Mouse (Mus musculus) fibroblast of lung, adult 2 months (primary cell): ENCODE results near the gene Frem2.

Source experiments
- DNase-seq: peaks from one replicate; pipeline ENCODE4 v3.0.0-alpha.2; 2011; ENCODE audit warnings: low read depth

Gene Frem2

GRCm38 (mm10) chr3:53557388-53558214 lies 99.6 kb downstream of the Frem2 start:
- no peak for DNase-seq

DNA sequence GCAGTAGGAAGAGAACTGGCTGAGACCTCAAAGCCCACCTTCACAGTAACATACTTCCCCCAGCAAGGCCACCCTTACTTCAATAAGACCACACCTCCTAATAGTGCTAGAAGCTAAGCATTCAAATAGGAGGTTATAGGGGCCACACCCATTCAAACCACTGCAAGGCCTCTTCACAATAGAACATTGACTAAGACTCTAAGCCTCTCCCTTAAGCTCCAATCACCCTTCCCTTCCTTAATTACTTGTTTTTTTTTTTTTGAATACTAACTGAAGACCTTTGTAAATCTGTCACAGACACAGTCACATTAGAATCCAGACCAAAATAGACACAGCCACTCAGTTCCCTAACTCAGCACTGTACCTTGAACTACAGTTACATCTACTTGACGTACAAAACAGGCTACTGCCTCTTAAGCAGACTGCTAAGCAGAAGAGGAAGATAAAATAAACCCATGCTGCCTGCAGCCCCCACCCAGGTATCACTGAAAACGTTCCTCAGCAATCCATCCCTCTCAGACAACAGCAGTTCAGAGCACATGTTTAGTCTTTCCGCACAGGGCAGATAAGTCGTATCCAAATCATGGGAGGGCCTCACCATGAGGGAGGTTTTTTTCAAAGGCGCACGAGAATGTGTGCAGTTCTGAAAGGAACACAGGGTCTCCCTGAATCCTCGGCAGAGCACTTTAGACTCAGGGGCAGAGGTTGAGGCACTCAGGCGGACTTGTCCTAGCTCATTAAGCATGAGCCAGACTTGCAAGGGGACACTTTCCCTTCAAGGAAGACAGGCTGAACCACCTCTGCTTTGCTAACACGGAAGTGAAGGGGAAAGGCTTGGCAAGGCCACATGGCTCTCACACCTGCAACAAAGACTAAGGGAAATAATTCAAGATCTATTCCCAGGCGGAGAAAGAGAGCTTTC lies 101.9 kb downstream of the Frem2 start:
- no peak for DNase-seq

GRCm38 (mm10) chr3:53552691-53553090 lies 104.5 kb downstream of the Frem2 start:
- DNase-seq, result no peak

DNA sequence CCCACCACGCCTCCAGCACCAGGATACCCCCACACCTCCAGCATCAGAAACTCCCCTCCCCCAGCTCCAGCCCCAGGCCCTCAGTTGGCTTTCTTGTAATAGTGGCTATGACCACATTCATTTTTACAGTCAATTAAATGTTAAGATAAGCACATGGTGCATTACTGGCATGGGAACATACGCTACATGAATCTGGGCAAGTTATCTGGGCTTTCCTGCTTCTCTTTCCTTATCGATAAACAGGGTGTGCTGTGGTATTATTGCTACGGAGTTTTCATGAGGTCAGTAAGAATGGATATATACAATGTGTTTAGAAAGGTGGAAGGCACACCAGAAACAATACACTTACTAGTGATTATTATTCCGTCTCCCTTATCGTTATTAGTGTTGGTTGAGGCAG lies 125.1 kb downstream of the Frem2 start:
- no peak for DNase-seq

DNA sequence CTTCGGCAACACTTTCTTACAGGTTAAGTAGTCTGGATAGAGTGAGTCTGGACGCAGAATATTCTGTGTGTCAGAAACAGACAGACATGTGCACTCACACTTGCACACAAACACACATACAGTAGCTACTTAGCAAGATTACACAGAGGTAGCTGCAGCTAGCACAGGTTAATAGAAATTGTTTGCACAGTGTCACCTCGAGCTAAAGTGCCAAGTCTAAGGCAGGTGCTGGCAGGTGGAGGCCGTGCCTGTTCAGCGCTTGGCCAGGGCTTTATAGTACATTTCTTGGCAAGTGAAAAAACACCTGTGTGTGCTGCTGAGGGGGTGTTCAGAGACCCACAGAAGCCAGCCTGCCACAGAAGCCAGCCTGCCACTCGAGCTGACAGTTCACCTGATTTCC lies 126.8 kb downstream of the Frem2 start:
- DNase-seq, result no peak

DNA sequence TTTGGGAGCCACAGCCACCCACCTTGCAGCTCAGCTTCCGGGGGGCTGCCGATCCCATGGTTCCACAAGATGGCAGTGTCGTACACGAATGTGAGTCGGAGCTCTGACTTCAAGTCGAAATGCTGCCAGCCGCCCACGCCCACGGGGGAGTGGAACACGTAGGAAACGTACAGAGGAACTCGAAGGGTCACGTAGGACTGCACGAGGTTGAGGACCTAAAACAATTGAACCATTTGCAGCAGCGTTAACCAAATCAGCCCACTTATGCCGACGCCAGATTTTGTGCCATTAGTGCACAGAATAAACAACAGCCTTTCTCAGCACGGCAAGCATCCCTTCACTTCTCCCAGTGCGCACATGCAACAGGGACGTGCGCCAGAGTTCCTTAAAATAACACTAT lies 131.4 kb downstream of the Frem2 start:
- DNase-seq, result peak; percentile 11

- DNase-seq, result no peak
These were observed 134.4 kb downstream of the Frem2 start for GRCm38 (mm10) chr3:53522794-53523193.

DNA sequence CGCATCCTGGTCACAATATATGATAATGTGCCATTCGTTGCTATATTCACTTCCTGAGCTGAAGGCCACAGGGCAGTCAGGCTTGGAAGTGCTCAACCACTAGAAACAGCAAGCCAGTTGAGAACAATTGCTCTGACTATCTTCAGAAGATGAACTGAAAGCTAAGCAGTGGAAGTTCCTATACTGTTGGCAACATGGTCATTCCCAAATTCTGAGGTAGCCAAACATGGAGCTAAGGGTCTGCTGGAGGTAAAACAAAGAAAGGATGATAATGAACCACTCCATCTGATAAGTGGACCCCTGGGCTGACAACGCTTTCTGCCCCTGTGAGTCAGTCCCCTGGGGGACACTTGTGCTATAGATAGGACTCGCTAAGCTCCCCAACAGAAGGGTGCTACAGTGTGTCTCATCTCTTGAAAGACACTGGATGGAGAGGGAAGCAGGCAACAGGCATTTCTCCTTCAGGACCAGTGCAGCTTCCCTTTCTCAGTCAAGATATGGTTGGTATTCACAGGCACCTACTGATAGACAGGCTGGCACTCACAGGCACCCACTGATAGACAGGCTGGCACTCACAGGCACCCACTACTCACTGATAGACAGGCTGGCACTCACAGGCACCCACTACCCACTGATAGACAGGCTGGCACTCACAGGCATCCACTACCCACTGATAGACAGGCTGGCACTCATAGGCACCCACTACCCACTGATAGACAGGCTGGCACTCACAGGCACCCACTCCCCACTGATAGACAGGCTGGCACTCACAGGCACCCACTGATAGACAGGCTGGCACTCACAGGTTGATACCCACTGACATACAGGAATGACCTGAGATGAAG lies 142.7 kb downstream of the Frem2 start:
- DNase-seq, result no peak

GRCm38 (mm10) chr3:53513096-53513495 lies 144.1 kb downstream of the Frem2 start:
- DNase-seq, result no peak

GRCm38 (mm10) chr3:53502428-53502827 lies 154.7 kb downstream of the Frem2 start:
- DNase-seq, result no peak

DNA sequence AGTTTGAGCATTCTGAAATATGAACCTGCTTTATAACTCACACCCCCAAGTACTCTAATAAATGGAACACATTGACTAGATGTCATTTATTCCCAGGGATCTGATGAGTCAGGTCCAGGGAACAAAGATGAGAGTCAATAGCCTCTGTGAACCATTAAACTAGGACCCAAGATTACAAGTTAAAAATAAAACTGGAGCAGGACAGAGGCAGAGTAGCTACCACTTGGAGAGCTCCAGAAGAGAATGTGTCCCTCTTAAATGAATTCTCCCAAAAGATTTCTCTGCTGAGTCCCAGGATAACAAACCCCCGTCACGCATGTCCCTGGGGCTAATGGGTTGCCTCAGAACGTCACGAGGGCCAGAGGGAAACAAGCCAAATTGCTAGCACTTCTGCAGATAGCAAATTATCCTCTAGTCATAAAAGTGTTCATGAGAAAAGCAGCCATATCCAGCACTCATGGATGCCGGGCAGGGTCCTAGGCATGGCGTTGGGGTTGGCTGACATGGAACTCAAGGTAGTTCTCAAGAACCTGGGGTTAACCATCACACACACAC lies 158.7 kb downstream of the Frem2 start:
- no peak for DNase-seq

DNA sequence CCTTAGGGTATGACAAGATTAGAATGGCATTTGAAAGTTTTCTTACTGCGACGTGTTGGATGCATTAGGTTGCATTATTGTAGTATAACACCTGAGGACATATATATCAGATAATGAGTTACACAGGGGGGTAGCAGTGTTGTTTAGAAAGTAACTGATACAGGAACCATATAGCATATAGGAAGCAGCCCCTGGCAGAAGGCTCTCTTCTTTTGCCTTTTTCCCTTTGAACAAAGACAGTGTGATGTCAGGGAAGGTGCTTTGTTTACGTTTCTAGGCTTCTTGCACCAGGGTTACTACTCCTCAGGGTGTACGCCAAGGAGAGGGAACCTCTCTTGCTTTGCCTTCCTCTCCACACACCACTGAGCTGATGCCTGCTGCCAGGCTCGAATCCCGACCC lies 168.8 kb downstream of the Frem2 start, which contains the start of gene Stoml3:
Gene Stoml3 (plus strand): TSS at position 301 of the 400 bp plus-strand sequence.
- no peak for DNase-seq

DNA sequence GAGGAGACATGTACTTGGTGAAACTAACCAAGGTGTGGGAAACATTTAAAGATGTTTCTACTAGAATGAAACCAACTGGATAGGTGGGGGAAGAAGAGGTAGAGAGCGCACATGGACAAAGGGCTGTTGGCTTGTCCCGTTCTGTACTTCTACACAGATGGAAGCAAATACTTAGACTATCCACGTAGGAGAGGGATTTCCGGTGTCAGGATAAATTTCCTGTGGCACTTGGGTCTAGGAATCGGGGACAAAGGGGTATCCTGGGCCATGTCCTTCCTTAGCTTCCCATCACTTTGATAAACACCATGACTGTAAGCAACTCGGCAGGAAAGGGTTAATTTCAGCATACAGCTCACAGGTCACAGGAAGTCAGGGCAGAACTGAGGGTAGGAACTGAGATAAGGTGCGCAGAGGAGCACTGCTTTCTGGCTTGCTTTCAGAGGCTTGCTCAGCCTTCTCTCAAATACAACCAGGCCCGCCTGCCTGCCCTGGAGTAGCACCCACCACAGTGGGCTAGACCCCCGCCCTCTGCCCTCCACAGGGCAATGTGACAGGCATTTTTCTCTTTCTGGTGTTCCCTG lies 170.1 kb downstream of the Frem2 start:
- DNase-seq, result no peak

- no peak for DNase-seq
These were observed 170.6 kb downstream of the Frem2 start for GRCm38 (mm10) chr3:53486561-53486960.

GRCm38 (mm10) chr3:53483414-53484059 lies 173.6 kb downstream of the Frem2 start:
- DNase-seq, result no peak

DNA sequence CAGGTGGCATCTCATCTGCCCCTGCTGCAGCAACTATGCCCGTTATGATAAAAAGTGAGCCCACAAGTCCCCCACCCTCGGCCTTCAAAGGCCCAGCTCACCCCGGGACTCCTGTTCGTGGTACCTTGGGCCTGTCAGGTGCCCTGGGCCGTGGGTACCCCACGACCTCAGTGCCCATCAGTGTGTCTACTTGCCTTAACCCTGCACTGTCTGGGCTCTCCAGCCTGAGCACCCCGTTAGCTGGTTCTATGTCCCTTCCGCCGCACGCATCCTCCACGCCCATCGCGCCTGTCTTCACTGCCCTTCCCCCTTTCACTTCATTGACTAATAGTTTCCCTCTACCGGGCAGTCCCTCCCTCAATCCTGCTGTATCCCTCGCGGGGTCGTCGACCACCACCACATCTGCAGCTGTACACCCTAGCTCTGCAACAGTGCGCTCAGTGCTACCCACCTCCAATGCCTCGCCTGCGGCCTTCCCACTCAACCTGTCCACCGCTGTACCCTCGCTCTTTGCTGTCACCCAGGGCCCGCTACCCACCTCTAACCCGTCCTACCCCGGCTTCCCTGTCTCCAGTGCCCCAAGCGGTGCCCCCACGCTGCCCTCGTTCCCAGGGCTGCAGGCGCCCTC lies 178.6 kb downstream of the Frem2 start:
- DNase-seq, result no peak

GRCm38 (mm10) chr3:53477468-53477867 lies 179.7 kb downstream of the Frem2 start:
- no peak for DNase-seq

DNA sequence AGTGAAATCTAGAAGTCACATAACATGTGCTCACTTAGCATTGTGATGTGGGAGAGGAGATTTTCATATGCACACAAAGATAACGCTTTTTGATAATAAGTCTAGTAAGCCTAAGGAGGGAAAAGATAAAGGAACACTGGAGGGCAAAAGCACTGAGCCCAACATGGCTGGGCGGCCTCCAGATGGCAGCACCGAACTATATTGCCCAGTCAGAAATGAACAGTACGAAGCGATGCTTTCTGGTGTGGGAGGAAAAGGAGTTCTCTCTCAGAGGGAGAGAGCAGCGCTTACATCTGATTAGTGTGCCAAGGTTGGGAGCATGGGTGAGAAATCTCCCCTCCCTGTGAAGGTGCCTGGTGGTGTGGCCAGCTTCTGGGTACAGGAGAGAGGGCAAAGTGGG lies 181.3 kb downstream of the Frem2 start:
- DNase-seq, result no peak

- no peak for DNase-seq
These were observed 183.0 kb downstream of the Frem2 start for GRCm38 (mm10) chr3:53474179-53474578.

DNA sequence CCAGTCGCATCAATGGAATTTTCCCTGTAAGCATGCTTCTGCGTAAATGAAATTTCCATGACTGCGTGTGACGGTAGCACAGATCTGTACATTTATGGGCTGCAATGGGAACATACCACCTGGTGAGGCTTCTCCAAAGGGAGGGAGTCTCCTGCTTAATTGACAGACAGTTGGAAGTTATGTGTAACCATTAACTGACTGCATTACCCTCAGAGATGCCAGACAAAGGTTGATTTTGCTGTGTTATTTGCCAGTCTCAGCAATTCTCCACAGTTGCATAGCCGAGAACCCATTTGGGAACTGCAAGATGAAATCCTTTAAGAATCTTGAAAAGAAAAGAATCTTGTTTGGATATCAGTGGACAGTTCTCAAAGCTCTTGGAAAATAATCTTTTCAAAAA lies 185.1 kb downstream of the Frem2 start:
- DNase-seq, result no peak
